Mouse (Mus musculus) pancreas, adult 10 weeks (tissue): ENCODE data around the gene Spout1. TPM values are rescaled to one million over a fixed set of nuclear protein-coding genes. Genes with fewer than 3 reads are reported as not detected.

Experiments used
- polyA plus RNA-seq: library from polyadenylated mRNA; stranded (reverse); fragments of 350-450 nt; fragmentation: Illumina TruSeq; extraction: RNeasy Lipid Tissue Mini Kit (QIAGEN cat#74804); gene quantifications from one replicate; pipeline ENCODE4 v1.2.3, GENCODE M21; 2015; ENCODE audit warnings: low read depth, low replicate concordance; ENCODE audit not compliant: insufficient read depth

Gene Spout1
- polyA plus RNA-seq = 6.3 TPM

DNA sequence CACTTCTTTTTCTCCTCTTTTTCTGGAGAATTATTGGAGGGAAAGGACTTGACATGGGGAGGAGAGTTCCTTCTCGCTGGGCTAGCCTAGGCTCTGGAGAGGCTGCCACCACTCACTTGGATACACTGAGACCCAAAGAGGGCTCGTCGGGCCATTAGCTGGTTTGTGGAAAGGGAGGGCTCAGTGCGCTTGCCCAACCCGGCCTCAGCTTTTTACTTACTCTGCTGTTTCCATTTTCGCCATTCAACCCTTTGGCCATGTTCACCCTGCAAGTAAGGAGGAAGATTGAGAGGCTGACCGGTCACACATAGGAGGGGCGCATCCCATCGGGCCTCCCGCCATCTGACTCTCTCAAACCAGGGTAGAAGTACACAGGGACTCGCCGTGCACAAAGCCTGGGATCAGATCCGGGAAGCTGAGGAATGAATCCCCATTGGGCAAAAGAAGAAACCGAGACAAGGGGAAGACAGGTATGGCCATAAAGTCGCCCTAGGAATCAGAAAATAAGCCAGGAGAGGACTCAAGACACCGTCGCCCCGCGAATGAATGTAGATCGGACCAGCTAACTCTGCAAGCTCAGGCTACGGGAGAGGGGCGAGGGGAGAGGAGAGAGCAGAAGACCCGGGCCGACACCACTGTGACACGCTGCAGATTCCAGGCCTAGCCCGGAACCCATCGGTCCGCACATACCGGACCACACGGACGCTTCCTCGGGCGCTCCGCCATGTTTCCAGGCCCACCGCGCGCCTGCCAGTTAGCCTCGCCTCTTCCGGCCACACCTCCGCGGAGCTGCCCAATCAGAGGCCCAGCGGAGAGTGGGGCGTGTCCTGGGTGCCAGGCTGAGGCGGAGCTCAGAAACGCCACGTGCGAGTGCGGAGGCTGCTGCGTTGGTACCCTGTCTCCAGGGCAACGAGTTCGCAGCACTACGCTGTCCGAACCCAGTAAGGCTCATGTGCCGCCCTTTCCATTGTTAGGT lies at the start of gene Spout1:
Gene Spout1 (minus strand): TSS at position 760 of the 976 bp plus-strand sequence.

DNA sequence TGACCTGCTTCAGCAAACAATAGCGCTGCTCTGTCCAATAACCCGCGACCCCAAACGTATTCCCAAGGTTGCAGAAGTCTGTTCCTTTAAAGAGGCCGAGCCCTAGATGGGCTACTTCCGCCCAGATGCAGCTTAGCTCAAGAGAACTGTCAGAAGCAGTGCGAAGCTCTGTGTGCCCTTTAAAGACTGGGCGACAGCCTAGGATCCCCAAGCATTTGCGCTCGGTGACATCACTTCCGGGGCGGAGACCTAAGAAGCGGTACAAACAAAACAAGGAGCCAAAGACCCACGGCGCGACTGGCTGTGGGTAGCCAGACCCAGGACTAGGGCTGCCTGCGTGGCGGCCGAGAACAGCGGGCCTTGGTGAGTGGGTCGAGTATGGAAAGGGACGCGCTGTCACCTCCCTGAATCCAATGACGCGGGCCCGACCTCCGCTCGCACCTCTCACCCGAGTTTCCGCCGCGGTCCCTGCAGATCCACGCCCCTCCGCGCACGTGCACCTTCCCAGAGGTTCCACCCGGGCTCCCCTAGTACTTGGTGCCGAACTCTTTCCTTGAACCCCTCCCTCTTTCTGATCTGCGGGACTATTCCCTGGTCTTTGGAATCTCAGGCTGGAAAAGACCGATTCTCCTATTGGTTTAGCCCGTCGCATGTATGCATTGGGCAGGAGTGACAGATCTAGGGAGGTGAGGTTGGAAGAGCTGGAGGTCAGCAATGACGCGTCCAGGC lies 27.5 kb upstream of the Spout1 start, which contains the start of gene Kyat1:
Gene Kyat1 (minus strand): TSS at position 219 of the 729 bp plus-strand sequence.

DNA sequence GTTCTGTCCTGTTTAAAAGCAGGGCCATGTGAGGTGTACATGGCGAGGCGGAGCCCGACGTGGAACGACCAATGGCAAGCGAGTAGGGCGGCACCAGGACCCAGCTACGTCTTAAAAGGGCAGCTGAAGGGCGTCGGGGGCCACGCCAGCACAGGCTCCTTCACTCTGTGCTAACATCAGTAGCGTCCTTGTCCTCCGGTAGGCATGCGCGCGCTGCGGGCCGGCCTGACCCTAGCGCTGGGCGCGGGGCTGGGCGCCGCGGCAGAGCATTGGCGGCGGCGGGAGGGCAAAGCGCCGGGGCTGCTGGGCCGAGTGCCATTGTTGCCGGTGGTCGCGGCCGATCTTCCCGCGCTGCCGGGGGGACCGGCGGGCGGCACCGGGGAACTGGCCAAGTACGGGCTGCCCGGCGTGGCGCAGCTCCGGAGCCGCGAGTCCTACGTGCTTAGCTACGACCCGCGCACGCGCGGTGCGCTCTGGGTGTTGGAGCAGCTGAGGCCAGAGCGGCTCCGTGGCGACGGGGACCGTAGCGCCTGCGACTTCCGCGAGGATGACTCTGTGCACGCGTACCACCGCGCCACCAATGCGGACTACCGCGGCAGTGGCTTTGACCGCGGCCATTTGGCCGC lies 6.8 kb downstream of the Spout1 start, which contains the start of gene Endog:
Gene Endog (plus strand): TSS at position 123 of the 626 bp plus-strand sequence.

DNA sequence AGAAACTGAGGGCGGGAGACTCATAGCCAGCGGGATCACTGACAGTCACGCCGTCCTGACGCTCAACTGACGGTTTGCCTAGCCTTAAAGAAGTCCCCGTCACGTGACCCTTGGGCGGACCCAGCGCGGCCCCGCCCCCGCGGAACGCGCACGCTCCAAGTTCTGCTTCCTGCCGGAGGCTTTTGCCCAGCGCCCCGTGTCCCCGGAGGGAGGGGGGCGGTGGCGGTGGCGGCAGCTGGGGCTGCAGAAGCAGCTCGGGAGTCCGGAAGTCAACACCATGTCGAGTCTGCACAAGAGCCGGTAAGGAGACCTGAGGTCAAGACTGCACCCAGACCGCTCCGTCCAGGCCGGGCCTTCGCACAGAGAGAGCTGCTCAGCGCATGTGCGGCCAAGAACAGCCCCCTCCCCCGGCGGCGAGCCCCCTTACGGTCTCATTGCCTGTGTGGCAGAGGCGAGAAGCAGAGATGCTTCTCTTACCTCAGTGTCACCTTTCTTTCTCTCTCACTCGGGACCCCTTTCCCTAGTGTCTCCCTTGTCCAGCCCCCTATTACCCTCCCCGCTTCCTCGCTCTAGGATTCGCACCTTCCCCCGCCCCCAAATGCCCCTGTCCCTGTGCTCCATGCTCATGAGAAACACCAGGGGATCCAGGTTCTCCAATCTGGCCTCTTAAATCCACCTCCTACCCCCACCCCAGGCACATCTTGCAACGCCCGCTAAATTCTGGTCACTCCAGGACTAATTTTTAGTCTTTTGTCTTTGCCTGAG lies 44.5 kb downstream of the Spout1 start, which contains the start of gene Tbc1d13:
Gene Tbc1d13 (plus strand): TSS at position 134 of the 765 bp plus-strand sequence.

DNA sequence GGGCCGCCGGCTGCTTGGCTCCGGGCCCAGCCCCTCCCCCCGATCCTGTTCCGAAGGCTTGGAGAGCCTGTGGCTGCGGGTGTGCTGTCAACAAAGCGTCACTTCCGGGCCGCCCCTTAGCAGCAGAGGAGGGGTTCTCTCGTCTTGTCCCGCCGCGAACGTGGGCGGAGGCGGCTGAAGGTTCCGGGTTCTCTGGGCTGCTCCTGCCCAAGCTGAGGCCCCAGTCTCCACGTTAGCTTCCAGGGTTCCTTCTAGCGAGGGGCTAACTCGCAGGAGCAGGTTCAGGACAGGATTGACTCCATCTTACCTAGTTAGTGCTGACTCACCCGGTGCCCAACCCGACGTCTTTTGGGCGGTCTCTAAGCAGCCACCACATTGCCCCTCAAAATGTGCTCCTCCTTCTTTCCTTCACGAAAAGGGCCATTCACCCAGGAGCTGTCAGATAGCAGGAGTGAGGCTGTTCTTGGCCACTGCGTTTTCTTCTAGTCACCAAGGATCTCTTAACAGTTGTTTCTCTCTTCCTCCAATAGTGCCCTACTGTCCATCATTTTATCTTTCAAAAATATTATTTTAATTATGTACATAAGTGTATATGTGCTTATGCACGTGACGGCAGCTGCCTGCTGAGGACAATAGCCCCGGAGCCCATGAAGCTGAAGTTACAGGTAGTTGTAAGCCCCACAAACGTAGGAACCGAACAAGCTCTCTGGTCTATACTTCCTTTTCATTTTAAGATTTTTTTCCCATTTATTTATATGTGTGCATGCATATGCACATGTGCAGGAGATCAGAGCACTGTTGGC lies 53.6 kb downstream of the Spout1 start, which contains the start of gene Zer1:
Gene Zer1 (minus strand): TSS at position 114 of the 803 bp plus-strand sequence.

Other genes starting within 250 kb of the Spout1 start
- gene Gle1, start 243.0 kb downstream of the Spout1 start, polyA plus RNA-seq = 8.2 TPM
- 85.5 TPM for gene Sptan1, start 212.9 kb downstream of the Spout1 start, polyA plus RNA-seq
- gene Wdr34, start 129.6 kb downstream of the Spout1 start, polyA plus RNA-seq = 7.2 TPM
- gene Set, start 121.1 kb downstream of the Spout1 start, polyA plus RNA-seq = 25.1 TPM
- gene Pkn3, start 100.8 kb downstream of the Spout1 start, polyA plus RNA-seq = 7.9 TPM
- 7.0 TPM for gene Zdhhc12, start 84.8 kb downstream of the Spout1 start, polyA plus RNA-seq
- 8.3 TPM for gene Zer1, start 53.9 kb downstream of the Spout1 start, polyA plus RNA-seq
- 8.6 TPM for gene Tbc1d13, start 44.7 kb downstream of the Spout1 start, polyA plus RNA-seq
- 8.6 TPM for gene Endog, start 7.0 kb downstream of the Spout1 start, polyA plus RNA-seq
- gene Kyat1, start 27.4 kb upstream of the Spout1 start, polyA plus RNA-seq = 12.2 TPM
- 7.2 TPM for gene Lrrc8a, start 59.3 kb upstream of the Spout1 start, polyA plus RNA-seq
- 0.46 TPM for gene Gm28035, start 62.1 kb upstream of the Spout1 start, polyA plus RNA-seq
- gene Phyhd1, start 87.7 kb upstream of the Spout1 start, polyA plus RNA-seq = 10.5 TPM
- gene Gm28038, start 102.6 kb upstream of the Spout1 start, polyA plus RNA-seq = not detected
- 2.7 TPM for gene Dolk, start 107.9 kb upstream of the Spout1 start, polyA plus RNA-seq
- gene Nup188, start 107.9 kb upstream of the Spout1 start, polyA plus RNA-seq = 4.0 TPM
- 71.9 TPM for gene Sh3glb2, start 180.9 kb upstream of the Spout1 start, polyA plus RNA-seq
- 3.9 TPM for gene Miga2, start 185.8 kb upstream of the Spout1 start, polyA plus RNA-seq
- gene Dolpp1, start 213.8 kb upstream of the Spout1 start, polyA plus RNA-seq = 4.6 TPM
- gene Crat, start 237.4 kb upstream of the Spout1 start, polyA plus RNA-seq = 12.1 TPM
- 27.1 TPM for gene Ptpa, start 237.6 kb upstream of the Spout1 start, polyA plus RNA-seq